Mouse (Mus musculus) frontal cortex, postnatal 36 days (tissue): ENCODE measurements around the gene Gapdh.

Experiments
- DNase-seq, 2 experiments: peaks; one replicate each; pipeline ENCODE4 v3.0.0; 2022; ENCODE audit warnings: low spot score in 2 of 2

Gapdh gene

DNA sequence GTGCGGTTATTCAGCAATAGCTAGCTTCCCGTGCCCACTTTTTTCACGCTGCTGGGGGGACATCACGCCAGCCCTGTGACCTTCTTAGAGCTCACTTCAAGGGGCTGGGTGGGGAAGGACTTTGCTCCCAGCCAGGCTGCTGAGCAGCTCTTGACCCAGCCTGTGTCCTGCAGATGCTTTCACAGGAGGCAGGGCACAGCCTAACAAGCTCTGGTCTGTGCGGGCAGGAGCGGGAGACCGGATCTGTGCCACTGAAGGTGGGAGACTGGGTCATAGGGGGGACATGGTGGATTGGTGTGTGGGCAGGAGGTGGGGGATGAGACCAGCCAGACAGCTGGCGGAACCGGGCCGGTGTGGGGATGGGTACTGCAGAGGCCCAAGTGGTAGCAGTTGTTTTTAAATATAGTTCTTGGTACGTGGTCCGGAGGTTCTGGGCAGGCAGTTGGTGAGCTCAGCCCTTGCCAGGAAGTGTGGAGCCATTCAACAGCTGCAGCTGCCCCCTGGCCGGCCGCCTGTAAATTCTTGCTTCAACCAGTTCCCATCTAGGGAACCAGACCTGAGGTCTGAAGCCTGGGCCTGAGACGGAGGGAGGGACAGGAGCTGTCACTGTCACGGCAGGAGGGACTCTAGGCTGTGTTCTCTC, 17.2 kb downstream of the Gapdh start:
- DNase-seq: peak; percentile 62 to 75

DNA sequence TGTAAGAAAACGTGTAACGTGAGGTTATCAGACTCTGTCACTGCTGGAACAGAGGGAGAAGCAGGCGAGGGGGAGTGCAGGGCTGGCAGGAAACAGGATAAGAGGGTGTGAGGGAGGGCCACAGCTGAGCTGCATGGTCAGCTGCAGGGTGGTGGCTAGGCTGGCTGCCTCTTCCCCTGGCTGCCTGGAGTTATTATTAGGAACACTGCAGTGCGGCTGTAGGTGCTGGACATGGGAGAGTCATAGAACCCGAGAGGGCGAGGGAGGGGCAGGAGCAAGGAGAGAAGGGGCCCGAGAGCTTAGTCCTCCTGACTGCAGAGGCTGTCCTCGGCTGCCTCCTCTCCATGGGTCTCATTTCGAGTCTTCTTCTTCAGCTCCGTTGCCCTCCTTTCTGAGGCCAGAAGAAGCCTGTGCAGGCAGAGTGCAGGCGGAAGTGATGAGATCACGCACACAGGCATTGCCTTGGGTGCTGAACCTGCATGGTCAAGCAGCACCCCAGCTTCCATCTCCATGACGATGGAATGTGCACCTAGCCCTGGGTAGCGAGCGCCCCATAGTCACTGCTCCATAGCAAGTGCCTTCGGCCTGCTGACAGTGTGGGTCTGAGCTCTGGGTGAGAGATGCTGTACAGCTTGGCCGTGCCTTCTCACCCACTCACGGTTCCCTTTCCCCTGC, 17.9 kb downstream of the Gapdh start:
- DNase-seq: peak; percentile 63 to 64

DNA sequence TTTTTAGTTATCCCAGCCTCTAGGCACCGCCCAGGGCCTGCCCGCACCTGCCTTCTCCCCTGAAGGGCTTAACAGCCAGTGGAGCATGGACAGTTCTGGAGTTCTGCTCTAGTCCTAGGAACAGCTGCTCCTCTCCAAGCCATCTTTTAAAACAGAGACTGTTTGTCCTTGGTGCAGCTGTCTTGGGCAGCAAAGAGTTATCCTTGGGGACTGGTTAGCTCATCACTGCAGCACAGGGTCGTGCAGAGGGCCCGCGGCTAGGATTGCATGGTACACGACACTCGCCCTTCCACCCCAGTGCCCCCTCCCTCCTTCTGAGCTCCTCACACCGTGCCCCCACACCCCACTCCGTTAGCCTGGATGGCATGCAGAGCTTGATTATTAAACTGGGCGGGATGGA, 18.9 kb downstream of the Gapdh start:
- peak in 1 of 2 experiments; percentile 28 for DNase-seq

DNA sequence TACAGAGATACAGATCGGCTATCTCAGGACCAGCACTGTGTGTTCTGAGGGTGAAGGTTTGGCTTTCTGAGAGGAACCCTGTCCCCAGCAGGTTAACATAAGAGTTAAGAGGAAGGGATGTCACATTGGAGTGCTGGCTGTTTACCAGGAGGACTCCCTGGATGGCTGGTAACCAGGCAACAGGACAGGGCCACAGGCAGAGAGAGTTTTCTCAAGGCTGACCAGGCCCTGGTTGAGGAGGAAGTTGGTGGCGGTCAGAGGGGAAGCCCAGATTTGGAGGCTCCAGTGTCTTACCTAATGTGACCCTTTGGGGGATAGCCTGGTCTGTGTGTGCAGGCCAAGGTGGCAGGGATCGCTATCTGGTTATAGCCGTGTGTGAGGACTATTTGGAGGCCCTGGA, 19.5 kb downstream of the Gapdh start:
- DNase-seq: peak; percentile 40 to 41

DNA sequence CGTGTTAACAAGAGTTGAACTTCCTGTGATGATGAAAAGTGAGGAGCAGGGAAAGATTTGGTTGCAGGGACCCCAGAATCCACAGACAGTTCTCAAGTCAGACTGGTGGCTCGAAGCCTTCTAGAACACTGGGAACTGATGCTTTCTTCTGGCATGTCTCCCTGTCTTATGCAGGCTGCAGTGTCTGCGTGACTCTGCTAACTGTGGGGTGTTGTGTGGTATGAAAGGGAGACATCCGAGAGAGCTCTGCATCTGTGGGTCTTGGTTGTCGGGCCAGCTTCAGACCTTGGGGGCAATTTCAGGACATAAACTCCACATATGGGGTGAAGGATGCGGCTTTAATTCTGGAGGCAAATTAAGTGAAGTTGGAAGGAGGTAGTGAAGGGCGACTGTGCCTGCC, 20.1 kb downstream of the Gapdh start:
- peak; percentile 46 to 52 for DNase-seq

DNA sequence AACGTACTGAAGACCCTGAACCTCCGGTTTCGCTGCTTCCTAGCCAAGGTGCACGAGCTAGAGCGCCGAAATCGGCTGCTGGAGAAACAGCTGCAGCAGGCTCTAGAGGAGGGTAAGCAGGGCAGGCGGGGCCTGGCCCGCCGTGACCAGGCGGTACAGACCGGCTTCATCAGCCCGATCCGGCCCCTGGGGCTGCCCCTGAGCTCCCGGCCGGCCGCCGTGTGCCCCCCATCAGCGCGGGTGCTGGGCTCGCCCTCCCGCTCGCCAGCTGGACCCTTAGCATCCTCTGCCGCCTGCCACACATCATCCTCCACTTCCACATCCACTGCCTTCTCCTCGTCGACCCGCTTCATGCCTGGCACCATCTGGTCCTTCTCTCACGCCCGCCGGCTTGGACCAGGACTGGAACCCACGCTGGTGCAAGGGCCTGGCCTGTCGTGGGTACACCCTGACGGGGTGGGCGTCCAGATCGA, 20.8 kb downstream of the Gapdh start:
- peak; percentile 40 to 41 for DNase-seq

DNA sequence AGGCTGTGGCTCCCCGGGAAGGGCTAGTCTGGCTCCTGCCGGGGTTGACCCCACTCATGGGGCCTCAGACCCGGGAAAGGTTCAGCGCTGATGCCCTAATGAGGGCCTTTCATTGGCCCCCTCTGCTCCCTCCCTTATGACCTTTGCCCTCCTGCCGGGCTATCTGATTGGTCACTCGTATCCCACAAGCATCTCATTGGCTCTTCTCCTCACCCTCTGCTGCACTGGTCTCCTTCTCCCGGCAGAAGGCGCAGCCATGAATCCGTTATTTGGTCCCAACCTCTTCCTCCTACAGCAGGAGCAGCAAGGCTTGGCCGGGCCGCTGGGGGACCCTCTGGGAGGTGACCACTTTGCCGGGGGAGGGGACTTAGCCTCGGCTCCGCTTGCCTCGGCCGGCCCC, 21.3 kb downstream of the Gapdh start, which contains the start of gene Iffo1:
TSS of gene Iffo1 (plus strand) at position 241 of the 400 bp plus-strand sequence.
- DNase-seq: peak; percentile 90 to 94

DNA sequence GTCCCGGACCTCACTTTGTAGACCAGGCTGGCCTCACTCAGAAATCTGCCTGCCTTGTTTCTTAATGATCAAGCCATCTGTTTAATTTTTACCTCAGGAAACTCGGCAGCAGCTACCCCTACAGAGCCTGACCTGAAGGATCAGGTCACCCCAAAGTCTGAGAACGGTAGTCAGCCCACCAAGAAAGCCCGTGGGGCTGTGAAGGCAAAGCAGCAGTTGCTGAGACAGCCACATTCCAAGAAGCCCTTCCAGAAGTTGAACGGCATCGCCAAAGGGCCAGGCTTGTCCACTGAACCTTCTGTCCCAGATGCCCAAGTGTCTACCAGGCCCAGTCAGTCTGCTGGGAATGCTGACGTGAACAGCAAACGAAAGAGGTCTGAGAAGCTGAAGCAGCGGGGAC, 22.4 kb downstream of the Gapdh start:
- no peak for DNase-seq

DNA sequence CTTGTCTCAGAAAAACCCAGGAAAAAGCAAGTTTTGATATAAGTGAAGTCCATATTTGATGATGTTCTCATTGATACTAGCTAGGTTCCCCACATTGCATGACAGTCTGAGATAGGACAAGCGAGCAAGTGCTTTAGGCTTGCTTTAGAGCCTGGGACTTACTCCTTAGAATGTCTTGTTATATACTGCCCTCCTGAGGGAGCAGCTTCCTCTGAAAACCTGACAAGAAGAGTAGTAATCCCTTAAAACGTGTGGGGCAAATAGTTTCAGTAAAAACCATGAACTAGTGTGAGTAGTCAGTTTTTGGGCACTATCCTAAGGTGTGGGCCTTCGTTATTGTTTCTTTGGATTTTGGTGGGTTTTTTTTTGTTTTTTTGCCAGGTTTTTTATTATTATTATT, 23.1 kb downstream of the Gapdh start:
- no peak for DNase-seq

DNA sequence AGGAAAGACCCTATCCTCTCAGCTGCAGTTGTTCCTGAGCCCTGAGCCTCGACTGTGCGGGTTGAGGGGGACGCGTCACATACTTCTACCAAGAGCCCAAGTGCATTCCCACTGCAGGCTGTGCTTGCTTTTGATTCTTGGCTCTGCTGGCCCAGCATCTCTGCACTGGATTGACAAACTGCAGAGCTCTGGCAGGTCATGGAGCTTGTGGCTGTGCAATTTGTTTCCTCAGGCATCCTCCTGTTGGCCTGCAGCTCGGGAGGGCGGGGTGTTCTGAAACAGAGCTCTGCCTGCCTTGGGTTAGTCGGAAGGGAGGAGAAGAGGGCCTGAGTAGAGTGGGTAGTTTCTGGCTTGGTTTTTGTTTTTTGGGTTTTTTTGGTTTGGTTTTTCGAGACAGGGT, 23.8 kb downstream of the Gapdh start:
- DNase-seq: no peak

DNA sequence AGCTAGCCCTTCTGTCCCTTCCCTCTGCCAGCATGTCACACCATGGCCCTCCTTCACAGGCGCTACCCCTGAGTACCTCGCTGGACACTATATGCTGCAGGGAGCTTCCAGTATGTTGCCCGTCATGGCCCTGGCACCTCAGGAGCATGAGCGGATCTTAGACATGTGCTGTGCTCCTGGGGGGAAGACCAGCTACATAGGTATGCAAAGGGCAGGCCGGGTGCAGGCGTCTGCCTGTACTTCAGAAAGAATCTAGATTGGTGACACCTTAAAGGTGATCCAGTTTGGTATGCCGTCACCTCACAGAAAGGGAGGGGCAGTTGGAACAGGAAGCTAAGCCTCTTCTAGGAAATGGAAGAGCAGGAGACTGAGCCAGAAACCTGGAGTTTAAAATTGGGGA, 26.5 kb downstream of the Gapdh start:
- DNase-seq: no peak

DNA sequence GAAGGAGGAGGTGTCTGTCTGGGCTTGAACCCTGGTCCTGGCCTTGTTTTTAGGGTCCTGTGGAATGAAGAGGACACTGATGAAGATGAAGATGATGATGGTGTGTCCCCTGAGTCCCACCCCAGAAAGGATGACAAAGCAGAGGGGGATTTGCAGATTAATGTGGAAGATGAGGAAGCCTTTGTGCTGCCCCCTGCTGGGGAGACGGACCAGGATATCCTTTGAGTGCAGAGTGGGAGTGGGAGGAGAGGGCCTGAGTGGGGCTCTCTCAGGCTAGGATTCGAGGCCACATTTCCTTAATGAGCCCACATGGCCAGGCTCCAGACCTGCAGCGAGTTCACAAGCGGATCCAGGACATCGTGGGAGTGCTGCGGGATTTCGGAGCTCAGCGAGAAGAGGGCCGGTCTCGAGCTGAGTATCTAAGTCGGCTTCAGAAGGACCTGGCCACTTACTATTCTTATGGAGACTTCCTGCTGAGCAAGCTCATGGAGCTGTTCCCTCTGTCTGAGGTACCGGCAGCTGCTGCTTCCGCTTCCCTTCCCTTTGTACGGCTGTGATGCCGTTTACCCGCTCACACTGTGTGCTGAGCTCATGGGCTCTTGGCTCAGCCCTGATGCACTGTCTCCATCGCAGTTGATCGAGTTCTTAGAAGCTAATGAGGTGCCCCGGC, 29.1 kb downstream of the Gapdh start:
- DNase-seq: no peak

DNA sequence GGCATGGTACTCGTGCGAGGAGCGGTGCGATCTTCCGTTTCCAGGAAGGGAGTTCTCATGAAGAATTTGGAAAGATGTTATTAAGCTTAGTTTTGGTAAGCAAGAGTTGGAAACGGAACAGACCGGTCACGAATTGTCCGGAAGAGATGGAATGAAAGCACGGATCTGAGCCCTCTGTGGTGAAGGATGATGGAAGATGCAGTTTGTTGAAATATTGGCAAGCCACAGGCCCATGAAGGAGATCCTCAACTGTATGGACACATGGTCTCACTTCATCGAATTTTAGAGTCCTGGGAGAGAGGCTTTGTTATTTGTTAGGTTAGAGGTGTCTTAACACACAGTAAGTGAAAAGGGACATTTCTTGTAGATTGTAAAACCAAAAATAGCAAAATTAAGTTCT, 33.8 kb downstream of the Gapdh start:
- DNase-seq: no peak

DNA sequence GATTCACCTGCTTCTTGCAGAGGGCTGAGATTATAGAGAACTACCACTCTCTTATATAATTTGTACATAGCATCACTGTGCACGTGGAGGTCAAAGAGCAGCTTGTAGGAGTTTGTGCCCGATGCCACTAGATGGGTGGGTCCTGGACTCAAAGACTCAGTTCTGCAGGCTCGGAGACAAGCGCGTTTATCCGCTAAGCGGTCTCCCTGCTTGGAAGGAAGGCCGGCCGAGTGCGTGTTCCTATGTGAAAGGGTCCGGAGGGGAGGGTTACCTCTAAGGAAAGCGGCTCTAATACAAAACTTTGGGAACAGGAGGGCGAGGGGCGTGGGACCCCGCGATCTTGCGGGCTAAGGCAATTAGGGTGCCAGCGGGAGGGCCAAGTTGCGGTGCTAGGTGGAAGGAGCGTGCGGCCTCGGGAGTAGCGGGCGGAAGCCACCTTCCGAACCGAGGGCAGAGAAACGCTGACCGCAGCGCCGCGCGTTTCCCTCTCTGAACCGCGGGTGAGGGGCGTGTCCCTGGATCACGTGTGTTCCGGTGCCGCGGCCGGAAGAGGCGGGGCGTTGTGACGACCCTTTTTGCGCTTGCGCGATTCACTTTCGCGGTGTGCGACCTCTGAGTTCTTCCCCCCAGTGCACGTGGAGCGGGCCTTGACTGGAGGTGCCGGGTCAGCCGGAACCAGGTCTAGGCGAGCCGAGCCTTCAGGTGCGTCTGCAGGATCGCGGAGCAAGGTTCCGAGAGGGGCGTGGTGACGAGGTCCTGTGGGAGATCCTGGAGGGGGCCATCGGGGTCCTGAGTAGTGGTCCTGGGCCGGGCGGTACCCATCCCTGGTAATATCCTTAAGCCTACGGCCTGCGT, 34.7 kb downstream of the Gapdh start, which contains the start of gene Nop2:
TSS of gene Nop2 (plus strand) at position 608 of the 855 bp plus-strand sequence.
- peak; percentile 80 to 83 for DNase-seq

DNA sequence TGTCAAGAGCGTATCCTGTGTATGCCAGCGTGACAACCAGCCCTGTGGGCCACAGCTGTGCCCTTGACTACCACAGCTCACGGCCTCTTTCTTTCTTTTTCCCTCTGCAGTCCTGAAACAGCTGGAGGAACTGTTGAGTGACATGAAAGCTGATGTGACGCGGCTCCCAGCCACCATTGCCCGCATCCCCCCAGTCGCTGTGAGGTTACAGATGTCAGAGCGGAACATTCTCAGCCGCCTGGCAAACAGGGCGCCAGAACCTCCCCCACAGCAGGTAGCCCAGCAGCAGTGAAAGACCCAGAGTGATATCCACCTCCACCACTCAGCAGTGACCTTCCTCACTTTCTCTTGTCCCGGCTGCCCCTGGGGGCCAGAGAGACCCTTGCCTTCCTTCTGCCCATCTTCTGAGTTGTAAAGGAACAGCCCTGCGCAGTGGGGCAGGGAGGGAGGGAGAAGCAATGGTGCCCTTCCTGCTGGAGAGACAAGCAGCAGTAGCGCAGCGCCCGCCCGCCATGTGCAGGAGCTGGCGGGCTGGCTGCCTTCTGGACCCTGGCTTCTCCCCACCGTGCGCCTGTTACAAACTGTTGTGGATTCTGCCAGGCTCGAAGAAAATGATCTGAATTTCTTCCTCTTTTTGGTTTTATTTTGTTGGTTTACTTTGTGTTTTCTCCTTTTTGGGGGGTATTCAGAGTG, 36.4 kb downstream of the Gapdh start:
- DNase-seq: no peak

DNA sequence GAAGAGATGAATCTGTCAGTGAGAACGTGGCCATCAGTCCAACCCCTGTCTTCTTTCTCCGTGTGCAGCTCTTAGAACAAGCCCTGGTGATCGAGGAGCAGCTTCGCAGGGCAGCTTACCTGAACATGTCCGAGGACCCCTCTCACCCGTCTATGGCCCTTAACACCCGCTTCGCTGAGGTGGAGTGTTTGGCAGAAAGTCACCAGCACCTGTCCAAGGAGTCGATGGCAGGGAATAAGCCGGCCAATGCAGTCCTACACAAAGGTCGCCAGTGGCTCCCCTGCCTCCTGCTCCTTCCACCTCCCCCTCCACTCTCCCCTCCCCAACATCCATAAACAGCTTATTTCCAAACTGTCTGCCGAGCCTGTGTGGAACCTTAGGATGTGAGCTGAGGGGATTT, 37.5 kb downstream of the Gapdh start:
- no peak for DNase-seq

DNA sequence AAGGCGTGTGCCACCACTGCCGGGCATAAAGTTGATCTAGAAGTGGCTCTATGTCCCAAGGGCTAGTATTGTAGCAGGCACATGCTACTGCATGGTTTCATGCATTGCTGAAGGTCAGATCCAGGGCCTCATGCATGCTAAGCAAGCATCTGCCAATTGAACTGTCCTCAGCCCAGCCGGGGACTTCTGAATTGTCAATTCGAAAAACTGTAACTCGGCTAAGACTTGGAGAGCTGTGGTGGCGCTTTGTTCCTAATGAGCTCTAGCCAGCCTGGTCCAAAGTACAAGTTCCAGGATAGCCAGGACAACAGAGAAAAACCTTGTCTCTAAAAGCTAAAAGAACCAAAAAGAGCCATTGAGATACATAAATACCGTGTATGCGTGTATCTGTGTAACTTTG, 46.9 kb downstream of the Gapdh start:
- DNase-seq: no peak

DNA sequence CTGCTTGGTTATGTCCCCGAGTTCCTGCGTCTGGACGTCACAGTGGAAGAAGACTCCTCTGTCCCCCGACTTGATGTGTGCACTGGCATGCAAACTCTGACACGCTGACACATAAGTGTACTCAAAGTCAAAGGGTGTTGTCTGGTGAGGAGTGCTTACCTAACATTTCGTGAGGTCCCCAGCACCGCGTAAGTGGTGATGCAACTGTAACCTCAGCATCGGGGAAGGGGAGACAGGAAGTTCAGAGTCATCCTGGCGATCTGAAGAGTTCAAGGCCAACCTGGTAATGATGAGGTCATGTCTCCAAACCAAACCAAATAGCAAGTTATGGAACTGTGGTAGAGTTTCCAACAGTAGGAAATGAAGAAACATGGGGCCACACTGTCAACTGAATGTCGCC, 53.7 kb downstream of the Gapdh start:
- DNase-seq: no peak
